Mouse (Mus musculus) spleen, adult 2 months (tissue): ENCODE data around the gene Atp2a3. TPM values are rescaled to one million over a fixed set of nuclear protein-coding genes. Genes with fewer than 3 reads are reported as not detected.

ENCODE experiments used
- DNase-seq, 2 experiments: peaks; one replicate each; pipeline versions ENCODE4 v3.0.0 to v3.0.0-alpha.2; 2012 to 2021; ENCODE audit warnings: low spot score in 2 of 2, low read depth in 1 of 2
- H3K27ac ChIP-seq: fragments of 200-500 bp; 2 replicates; pipeline ENCODE4 v1.5.1; 2012; ENCODE audit warnings: low read length, inconsistent platforms; ENCODE audit not compliant: insufficient read depth
- H3K27me3 ChIP-seq: fragments of 200-500 bp; 2 replicates; pipeline ENCODE4 v1.6.1; 2012; ENCODE audit warnings: mild to moderate bottlenecking, moderate library complexity, low read length, inconsistent platforms; ENCODE audit not compliant: control insufficient read depth, insufficient read depth
- H3K36me3 ChIP-seq: fragments of 200-500 bp; 2 replicates; pipeline ENCODE4 v1.6.1; 2012; ENCODE audit warnings: mild to moderate bottlenecking, low read length, inconsistent platforms; ENCODE audit not compliant: control insufficient read depth, insufficient read depth
- H3K4me1 ChIP-seq: fragments of 200-500 bp; 2 replicates; pipeline ENCODE4 v1.6.1; 2011; ENCODE audit warnings: inconsistent platforms; ENCODE audit not compliant: control insufficient read depth, insufficient read depth, insufficient read length
- H3K4me3 ChIP-seq: fragments of 200-500 bp; 2 replicates; pipeline ENCODE4 v1.5.1; 2011; ENCODE audit warnings: mild to moderate bottlenecking, inconsistent platforms; ENCODE audit not compliant: insufficient read depth, insufficient read length; ENCODE audit errors: extremely low read depth
- CTCF ChIP-seq: fragments of 200-500 bp; IDR thresholded peaks from 2 replicates; pipeline ENCODE4 v1.5.1; 2011; ENCODE audit warnings: mild to moderate bottlenecking, inconsistent platforms; ENCODE audit not compliant: insufficient read depth, insufficient read length, insufficient replicate concordance; ENCODE audit errors: extremely low read depth
- POLR2A ChIP-seq: fragments of 200-500 bp; IDR thresholded peaks from 2 replicates; pipeline ENCODE4 v1.6.1; 2011; ENCODE audit warnings: low read depth, low read length, inconsistent platforms
- WGBS: fragments of 180-500 bp; shearing (Covaris S2); methylation state at CpG from one replicate; pipeline ENCODE4 v1.1.7; 2018; 5-methylcytosine and 5-hydroxymethylcytosine counted together
- polyA plus RNA-seq: library from polyadenylated mRNA; depleted of rRNA; stranded (reverse); fragments of >200 nt; gene quantifications from 2 replicates; pipeline ENCODE4 v1.2.3, GENCODE M21; 2012

Gene Atp2a3
- polyA plus RNA-seq, 1 experiment, result 293 TPM

- 24% methylated on average over 3 of the region's 3 CpGs for WGBS
- no peak for TF ChIP-seq CTCF
- no peak for TF ChIP-seq POLR2A
- H3K4me3 ChIP-seq, result peak overlapping the region; percentile 39; the same call in 1 of the 2 replicates
- no peaks in the 10 kb centered on the region for H3K27me3 ChIP-seq
- H3K27ac ChIP-seq, result peak overlapping the region; percentile 75
- H3K4me1 ChIP-seq, result peaks cover 26% of the 10 kb centered on the region
- peak in 1 of 2 experiments; percentile 65 for DNase-seq
- H3K36me3 ChIP-seq, result peaks cover 7% of the 10 kb centered on the region
Measured at GRCm38 (mm10) chr11:72963789-72964294, 2.9 kb downstream of the Atp2a3 start.

DNA sequence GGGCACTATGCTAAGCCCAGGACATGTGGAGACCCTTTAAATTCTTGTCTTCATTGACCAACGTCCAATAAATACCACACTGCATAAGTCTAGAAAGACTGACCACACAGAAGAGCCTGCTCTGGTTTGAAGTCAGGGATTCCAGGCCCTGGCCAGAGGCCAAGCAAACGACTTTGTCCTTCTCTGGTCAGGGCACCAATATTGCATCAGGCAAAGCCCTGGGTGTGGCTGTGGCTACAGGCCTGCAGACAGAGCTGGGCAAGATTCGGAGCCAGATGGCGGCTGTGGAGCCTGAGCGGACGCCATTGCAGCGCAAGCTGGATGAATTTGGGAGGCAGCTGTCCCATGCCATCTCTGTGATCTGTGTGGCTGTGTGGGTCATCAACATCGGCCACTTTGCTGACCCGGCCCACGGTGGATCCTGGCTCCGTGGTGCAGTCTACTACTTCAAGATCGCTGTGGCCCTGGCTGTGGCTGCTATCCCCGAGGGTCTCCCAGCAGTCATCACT is 14.1 kb downstream of the Atp2a3 start:
- no peaks in the 10 kb centered on the region for H3K4me1 ChIP-seq
- peaks cover 63% of the 10 kb centered on the region for H3K36me3 ChIP-seq
- no peak for DNase-seq
- no peak overlapping the region for H3K27ac ChIP-seq
- no peak for TF ChIP-seq CTCF
- no peak for TF ChIP-seq POLR2A
- no peak overlapping the region for H3K4me3 ChIP-seq
- H3K27me3 ChIP-seq, result no peaks in the 10 kb centered on the region
- WGBS, result 89% methylated on average over 13 of the region's 13 CpGs

DNA sequence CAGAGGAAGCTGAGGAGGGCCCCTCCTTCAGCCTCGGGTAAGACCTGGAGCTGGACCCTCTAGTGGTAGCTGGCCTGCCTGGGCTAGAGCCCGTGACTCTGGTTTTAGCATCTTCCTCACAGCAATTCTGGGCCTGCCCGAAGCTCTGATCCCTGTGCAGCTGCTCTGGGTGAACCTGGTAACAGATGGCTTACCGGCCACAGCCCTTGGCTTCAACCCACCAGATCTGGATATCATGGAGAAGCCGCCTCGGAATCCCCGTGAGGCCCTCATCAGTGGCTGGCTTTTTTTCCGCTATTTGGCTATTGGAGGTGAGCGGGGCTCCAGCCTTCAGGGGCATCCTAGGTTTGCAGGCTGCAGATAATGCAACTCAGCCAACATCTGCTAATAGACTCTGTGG is 21.5 kb downstream of the Atp2a3 start:
- no peak overlapping the region for H3K4me3 ChIP-seq
- H3K27me3 ChIP-seq, result no peaks in the 10 kb centered on the region
- H3K27ac ChIP-seq, result no peak overlapping the region
- no peak for TF ChIP-seq POLR2A
- TF ChIP-seq CTCF, result no peak
- no peaks in the 10 kb centered on the region; the same call in 1 of the 2 replicates for H3K4me1 ChIP-seq
- H3K36me3 ChIP-seq, result peaks cover 49% of the 10 kb centered on the region
- WGBS, result 90% methylated on average over 9 of the region's 9 CpGs
- no peak for DNase-seq

DNA sequence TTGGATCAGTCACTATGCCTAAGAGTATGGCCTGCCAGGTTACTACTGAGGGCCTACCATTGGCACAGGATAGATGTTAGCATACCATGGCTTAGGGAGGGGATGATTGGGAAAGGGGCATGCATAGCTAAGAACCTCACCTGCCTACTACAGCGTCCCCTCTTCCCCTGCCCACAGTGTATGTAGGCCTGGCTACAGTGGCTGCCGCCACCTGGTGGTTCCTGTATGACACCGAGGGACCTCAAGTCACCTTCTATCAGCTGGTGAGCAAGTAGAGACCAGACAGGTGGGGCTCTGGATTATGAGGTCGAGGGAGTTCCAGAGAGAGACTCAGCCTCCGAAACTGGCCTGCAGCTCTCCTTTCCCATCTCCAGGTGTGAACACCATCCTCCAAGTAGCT is 22.3 kb downstream of the Atp2a3 start:
- Histone ChIP-seq H3K4me1 (no peaks in the 10 kb centered on the region; the same call in 1 of the 2 replicates), H3K27ac (no peak overlapping the region), H3K27me3 (no peaks in the 10 kb centered on the region), H3K4me3 (no peak overlapping the region), H3K36me3 (peaks cover 43% of the 10 kb centered on the region)
- 82% methylated on average over 5 of the region's 5 CpGs for WGBS
- TF ChIP-seq CTCF (peak; percentile 48; the same call in 1 of the 2 replicates), POLR2A (no peak)
- DNase-seq, result peak in 1 of 2 experiments; percentile 31

GRCm38 (mm10) chr11:72986745-72987144 is 25.8 kb downstream of the Atp2a3 start:
- no peak overlapping the region for H3K4me3 ChIP-seq
- no peak overlapping the region for H3K27ac ChIP-seq
- no peak for TF ChIP-seq POLR2A
- TF ChIP-seq CTCF, result no peak
- H3K36me3 ChIP-seq, result peaks cover 48% of the 10 kb centered on the region
- DNase-seq, result no peak
- no peaks in the 10 kb centered on the region for H3K27me3 ChIP-seq
- no peaks in the 10 kb centered on the region; the same call in 1 of the 2 replicates for H3K4me1 ChIP-seq
- WGBS, result 68% methylated on average over 5 of the region's 5 CpGs

DNA sequence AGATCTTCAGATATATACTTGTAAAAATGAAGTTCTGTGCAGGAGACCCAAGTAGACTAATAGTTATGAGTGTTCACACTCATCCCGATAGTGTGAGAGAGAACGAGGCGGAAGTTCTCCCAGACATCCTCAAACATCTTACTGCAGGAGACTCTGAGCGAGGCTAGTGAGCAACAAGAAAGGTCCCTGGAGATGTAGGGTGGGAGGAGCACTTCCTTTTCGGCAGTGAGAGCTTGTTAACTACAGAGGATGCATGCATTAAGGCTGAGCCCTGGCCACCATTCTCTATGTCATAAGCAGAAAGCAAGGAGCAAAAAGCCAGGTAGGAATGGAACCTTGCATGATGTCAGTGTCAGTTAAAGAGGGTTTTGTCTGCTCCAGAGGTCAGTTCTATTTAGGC is 26.3 kb downstream of the Atp2a3 start:
- no peak for TF ChIP-seq POLR2A
- Histone ChIP-seq H3K36me3 (peaks cover 51% of the 10 kb centered on the region), H3K4me1 (no peaks in the 10 kb centered on the region; the same call in 1 of the 2 replicates), H3K27me3 (no peaks in the 10 kb centered on the region), H3K27ac (no peak overlapping the region), H3K4me3 (no peak overlapping the region)
- DNase-seq, result peak in 1 of 2 experiments; percentile 23
- WGBS, result 46% methylated on average over 5 of the region's 5 CpGs

DNA sequence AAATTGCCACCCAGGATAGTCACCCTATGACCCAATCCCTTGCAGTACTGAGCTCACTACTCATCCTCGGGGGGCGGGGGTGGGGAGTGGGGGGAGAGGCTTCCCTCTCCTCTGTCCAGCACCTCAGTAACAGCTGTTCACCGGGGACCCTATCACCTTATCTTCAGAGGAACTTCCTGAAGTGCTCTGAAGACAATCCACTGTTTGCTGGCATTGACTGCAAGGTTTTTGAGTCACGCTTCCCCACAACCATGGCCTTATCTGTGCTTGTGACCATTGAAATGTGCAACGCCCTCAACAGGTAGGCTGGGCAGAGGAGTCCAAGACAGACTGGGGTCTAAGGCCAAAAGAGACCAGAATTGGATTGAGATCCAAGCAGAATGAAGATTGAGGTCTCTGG is 26.8 kb downstream of the Atp2a3 start:
- Histone ChIP-seq H3K4me1 (no peaks in the 10 kb centered on the region; the same call in 1 of the 2 replicates), H3K27ac (no peak overlapping the region), H3K36me3 (peaks cover 49% of the 10 kb centered on the region), H3K27me3 (no peaks in the 10 kb centered on the region), H3K4me3 (no peak overlapping the region)
- no peak for DNase-seq
- TF ChIP-seq POLR2A (no peak), CTCF (no peak)
- 70% methylated on average over 5 of the region's 5 CpGs for WGBS
